ENCODE assay signal across 8 mouse cellular contexts in the genomic region with DNA sequence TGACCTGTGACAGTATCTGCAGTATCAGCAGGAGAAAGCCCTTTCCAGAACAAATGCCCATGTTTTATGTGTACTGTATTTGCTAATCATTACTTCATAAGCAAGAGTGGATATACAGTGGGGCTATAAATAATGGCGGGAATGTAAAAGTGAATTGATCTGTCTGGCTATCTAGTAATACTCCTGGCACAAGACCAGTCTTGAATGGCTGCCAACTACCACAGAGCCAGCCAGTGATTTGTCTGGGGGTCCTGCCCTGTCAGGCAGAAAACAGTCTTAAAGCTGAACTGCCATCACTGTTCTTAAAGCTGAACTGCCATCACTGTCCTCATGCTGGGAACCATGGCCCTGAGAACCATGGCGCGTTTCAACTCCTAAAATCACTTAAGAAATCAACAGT.
DNase-seq lines count a peak whose midpoint lies in the region; ATAC-seq and TF ChIP-seq lines count a peak whose summit lies in the region.

No protein-coding gene starts in this region.

- H3K4me2 ChIP-seq in heart, embryonic 14.5 days (ENCODE audit: low read length), result peak overlapping the region; percentile 7; the same call in 1 of the 2 replicates
- no peak overlapping the region for H3K4me2 ChIP-seq in forebrain, embryonic 14.5 days (ENCODE audit: low read length)
- H3K4me2 ChIP-seq in midbrain, postnatal 0 days (ENCODE audit: low read depth, low read length, poor library complexity, severe bottlenecking), result no peak overlapping the region

- no peak overlapping the region for H3K9ac ChIP-seq in heart, embryonic 14.5 days (ENCODE audit: low read length)
- H3K9ac ChIP-seq in forebrain, embryonic 14.5 days (ENCODE audit: low read length), result no peak overlapping the region
- no peak overlapping the region for H3K9ac ChIP-seq in midbrain, postnatal 0 days (replicated peaks; ENCODE audit: low read length, poor library complexity, severe bottlenecking)

- no peaks in the 10 kb centered on the region for H3K9me3 ChIP-seq in heart, embryonic 14.5 days (ENCODE audit: control insufficient read depth, low read length)
- H3K9me3 ChIP-seq in forebrain, embryonic 14.5 days (replicated peaks; ENCODE audit: control insufficient read depth, low read length), result no peaks in the 10 kb centered on the region
- H3K9me3 ChIP-seq in midbrain, postnatal 0 days (ENCODE audit: low read length), result no peaks in the 10 kb centered on the region

- TF ChIP-seq CTCF in midbrain, postnatal 0 days (IDR thresholded peaks at IDR 0.05), result no peak

- DNase-seq in heart, adult 11 months, result no peak
- DNase-seq in lung, postnatal 10 days, result peak; percentile 25
- no peak for DNase-seq in lung, adult 18-20 months
- peak; percentile 81 for DNase-seq in forebrain, embryonic 14.5 days (ENCODE audit: low spot score)
- DNase-seq in midbrain, postnatal 0 days (ENCODE audit: low spot score), result peak; percentile 79
- DNase-seq in thymus, adult 18-20 months, result no peak
- no peak for DNase-seq in gastrocnemius, adult 18-20 months (ENCODE audit: low spot score)

- H3K27ac ChIP-seq in heart, embryonic 14.5 days (replicated peaks in 1 of 2; ENCODE audit: control insufficient read depth in 1 of 2, insufficient read depth in 1 of 2, low read depth in 2 of 2, low read length in 2 of 2), result peak overlapping the region; percentile 67 to 78
- H3K27ac ChIP-seq in forebrain, embryonic 14.5 days (ENCODE audit: low read depth, low read length), result peak overlapping the region; percentile 74
- no peak overlapping the region for H3K27ac ChIP-seq in midbrain, postnatal 0 days (ENCODE audit: low read depth, low read length)

- WGBS in heart, embryonic 14.5 days, result 58% methylated on average over 3 of the region's 3 CpGs
- 27% methylated on average over 3 of the region's 3 CpGs for WGBS in forebrain, embryonic 14.5 days
- 58% methylated on average over 3 of the region's 3 CpGs for WGBS in midbrain, postnatal 0 days

- H3K4me1 ChIP-seq in heart, embryonic 14.5 days (ENCODE audit: control insufficient read depth in 2 of 2, insufficient read depth in 2 of 2, low read length in 2 of 2), result peaks cover 19 to 67% of the 10 kb centered on the region in 2 experiments
- H3K4me1 ChIP-seq in forebrain, embryonic 14.5 days (ENCODE audit: control insufficient read depth, insufficient read depth, low read length), result peaks cover 60% of the 10 kb centered on the region
- no peaks in the 10 kb centered on the region for H3K4me1 ChIP-seq in midbrain, postnatal 0 days (ENCODE audit: insufficient read depth, low read length)

- H3K27me3 ChIP-seq in heart, embryonic 14.5 days (ENCODE audit: control insufficient read depth, insufficient read depth, low read length), result no peaks in the 10 kb centered on the region
- no peaks in the 10 kb centered on the region for H3K27me3 ChIP-seq in forebrain, embryonic 14.5 days (replicated peaks; ENCODE audit: control insufficient read depth, insufficient read depth, low read length)
- H3K27me3 ChIP-seq in midbrain, postnatal 0 days (ENCODE audit: insufficient read depth, low read length), result no peaks in the 10 kb centered on the region

- H3K4me3 ChIP-seq in heart, embryonic 14.5 days (ENCODE audit: control insufficient read depth in 1 of 2, insufficient read depth in 1 of 2, low read depth in 1 of 2, low read length in 2 of 2), result no peak overlapping the region
- H3K4me3 ChIP-seq in forebrain, embryonic 14.5 days (ENCODE audit: low read depth, low read length), result no peak overlapping the region
- H3K4me3 ChIP-seq in midbrain, postnatal 0 days (ENCODE audit: low read depth, low read length), result no peak overlapping the region

- ATAC-seq in heart, embryonic 14.5 days (ENCODE audit: insufficient number of reproducible peaks, insufficient read depth, low FRiP score, low read depth), result peak; percentile 44; the same call in 1 of the 2 replicates
- peak; percentile 60 for ATAC-seq in forebrain, embryonic 14.5 days
- ATAC-seq in midbrain, postnatal 0 days (ENCODE audit: low FRiP score), result no peak

- no peaks in the 10 kb centered on the region; the same call in 1 of the 2 replicates for H3K36me3 ChIP-seq in heart, embryonic 14.5 days (ENCODE audit: control insufficient read depth, insufficient read depth, low read length)
- no peaks in the 10 kb centered on the region for H3K36me3 ChIP-seq in forebrain, embryonic 14.5 days (ENCODE audit: control insufficient read depth, insufficient read depth, low read length)
- H3K36me3 ChIP-seq in midbrain, postnatal 0 days (ENCODE audit: insufficient read depth, low read length), result no peaks in the 10 kb centered on the region

Comparison
In these comparisons a context has a peak if more than half of its experiments do, and no peak if none do; other contexts are left out.
1. DNase-seq: peak in lung, postnatal 10 days (single experiment), forebrain, embryonic 14.5 days (single experiment) and midbrain, postnatal 0 days (single experiment); none in heart, adult 11 months (single experiment), lung, adult 18-20 months (0 of 2), thymus, adult 18-20 months (0 of 2) and gastrocnemius, adult 18-20 months (single experiment).